Mouse (Mus musculus) embryo, embryonic 11.5 days (tissue): ENCODE data around the gene Ppp5c.

Experiments
- DNase-seq: peaks from one replicate; pipeline ENCODE4 v3.0.0-alpha.2; 2012; ENCODE audit warnings: low read depth, low spot score

Gene Ppp5c

GRCm38 (mm10) chr7:16982859-16983568 is 44.7 kb downstream of the Ppp5c start, which contains the start of gene Gm42372:
Gene Gm42372 (plus strand): TSS chr7:16983086.
- DNase-seq = peak; percentile 75

GRCm38 (mm10) chr7:16980348-16980747 is 47.4 kb downstream of the Ppp5c start:
- no peak for DNase-seq

GRCm38 (mm10) chr7:16978593-16978992 is 49.1 kb downstream of the Ppp5c start:
- DNase-seq = no peak

- DNase-seq = no peak
Measured at GRCm38 (mm10) chr7:16978173-16978572, 49.6 kb downstream of the Ppp5c start.

GRCm38 (mm10) chr7:16976298-16976697 is 51.4 kb downstream of the Ppp5c start:
- DNase-seq = no peak

GRCm38 (mm10) chr7:16974018-16974417 is 53.7 kb downstream of the Ppp5c start:
- no peak for DNase-seq

GRCm38 (mm10) chr7:16971160-16971559 is 56.6 kb downstream of the Ppp5c start:
- no peak for DNase-seq

GRCm38 (mm10) chr7:16968414-16968813 is 59.3 kb downstream of the Ppp5c start:
- DNase-seq = no peak

GRCm38 (mm10) chr7:16961678-16962077 is 66.0 kb downstream of the Ppp5c start:
- no peak for DNase-seq

- DNase-seq = peak; percentile 84
Measured at GRCm38 (mm10) chr7:16959539-16960187, 68.1 kb downstream of the Ppp5c start, which contains the start of gene Pnmal1. Gene Pnmal1 (plus strand): TSS chr7:16959679.

- no peak for DNase-seq
Measured at GRCm38 (mm10) chr7:16956410-16957265, 71.1 kb downstream of the Ppp5c start.

- DNase-seq = no peak
Measured at GRCm38 (mm10) chr7:16955712-16956111, 72.0 kb downstream of the Ppp5c start.
